Mouse (Mus musculus): ENCODE results near the gene Ccdc70. TPM values are rescaled to one million over a fixed set of nuclear protein-coding genes. Genes with fewer than 3 reads are reported as not detected.
"Not testable (repeated sequence)": the region's sequence is repeated elsewhere in the genome, so short reads cannot be mapped to it uniquely, and the experiment has no call there.

Ccdc70 gene
- polyA plus RNA-seq (2015; fragmentation: Nextera tagmentation; extraction: Ambion mirVana): not detected in 2 replicates

DNA sequence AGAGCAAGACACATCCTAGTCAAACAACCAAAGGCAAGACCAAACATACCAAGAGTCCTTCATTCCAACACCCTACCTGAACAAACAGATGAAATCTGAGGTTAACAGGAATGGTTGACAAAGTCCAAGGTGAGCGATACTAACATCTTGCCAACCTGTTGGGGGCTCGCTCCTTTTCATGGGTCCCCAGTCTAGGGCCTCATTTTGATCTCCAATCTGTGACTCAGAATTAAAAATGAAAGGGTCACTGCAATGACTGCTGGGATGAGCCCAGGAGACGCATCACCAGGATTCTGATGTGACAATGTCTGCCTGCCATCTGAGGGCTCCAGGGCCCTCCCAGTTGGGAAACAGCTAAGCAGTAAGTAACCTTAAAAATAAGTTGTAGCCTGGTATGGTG, at the start of gene Ccdc70:
Gene Ccdc70, plus strand, starts transcription at position 301 of the 400 bp plus-strand sequence.
- no peaks in the 10 kb centered on the region for H3K36me3 ChIP-seq
- no peak within 1 kb of the TSS for H3K9ac ChIP-seq (replicated peaks)
- no peaks in the 10 kb centered on the region for H3K9me3 ChIP-seq (replicated peaks)
- no peak for ATAC-seq (ENCODE audit: low FRiP score)
- H3K27ac ChIP-seq (replicated peaks): no peak within 1 kb of the TSS
- H3K27me3 ChIP-seq (replicated peaks): no peaks in the 10 kb centered on the region
- H3K4me2 ChIP-seq: no peak within 1 kb of the TSS
- 94% methylated on average over 3 of the region's 3 CpGs for WGBS
- H3K4me1 ChIP-seq: no peaks in the 10 kb centered on the region
- no peak within 1 kb of the TSS for H3K4me3 ChIP-seq (replicated peaks)

DNA sequence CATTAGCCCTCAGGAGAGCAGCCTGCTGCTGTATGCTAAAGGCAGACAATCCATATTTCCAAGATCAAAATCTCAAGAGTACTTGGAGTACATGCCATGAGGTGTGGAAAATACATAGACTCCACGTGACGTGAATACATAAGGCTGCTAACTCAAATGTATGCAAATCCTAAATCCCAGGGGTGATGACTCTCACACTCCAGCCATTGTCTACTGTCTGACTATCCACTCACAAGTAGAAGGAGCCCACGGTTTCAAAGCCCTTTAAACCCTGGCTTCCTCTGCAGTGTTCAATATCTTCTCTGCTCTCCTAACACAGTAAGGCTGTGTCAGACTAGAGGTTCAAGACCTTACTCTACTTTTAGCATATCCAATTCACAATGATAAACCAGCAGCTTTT, 38.8 kb upstream of the Ccdc70 start:
- H3K27me3 ChIP-seq (replicated peaks); H3K9me3 ChIP-seq (replicated peaks); H3K27ac ChIP-seq (replicated peaks); H3K36me3 ChIP-seq; H3K4me2 ChIP-seq; ATAC-seq (ENCODE audit: low FRiP score); H3K4me1 ChIP-seq; H3K4me3 ChIP-seq (replicated peaks); H3K9ac ChIP-seq (replicated peaks): not testable (repeated sequence)
- 81% methylated on average over 3 of the region's 3 CpGs for WGBS

DNA sequence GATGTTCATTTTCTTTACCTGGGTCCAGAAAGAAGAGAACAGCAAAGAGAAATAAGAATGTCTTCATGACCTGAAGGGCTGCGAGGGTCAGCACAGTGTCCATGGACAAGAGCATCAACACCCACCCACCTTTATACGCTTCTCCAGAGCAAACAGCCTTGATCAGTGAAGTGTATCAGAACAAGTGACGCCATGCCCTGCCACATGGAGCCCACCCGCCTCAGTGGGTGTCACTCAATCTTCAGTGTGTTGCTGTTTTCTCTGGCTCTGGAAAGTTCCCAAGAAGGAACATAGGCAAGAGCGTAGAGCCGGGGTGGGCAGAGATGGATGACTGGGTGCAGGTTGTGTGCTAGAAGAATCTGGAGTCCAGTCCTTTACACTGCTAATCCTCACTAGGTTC, 37.0 kb upstream of the Ccdc70 start, which contains the start of gene Defb15:
Gene Defb15, minus strand, starts transcription at position 101 of the 400 bp plus-strand sequence.
- ATAC-seq (ENCODE audit: low FRiP score): no peak
- WGBS: 91% methylated on average over 6 of the region's 6 CpGs
- no peak within 1 kb of the TSS for H3K4me3 ChIP-seq (replicated peaks)

GRCm38 (mm10) chr8:21938052-21938451, 31.5 kb upstream of the Ccdc70 start, which contains the start of gene Defb35:
Defb35 (plus strand) TSS chr8:21938352.
- not testable (repeated sequence) for ATAC-seq (ENCODE audit: low FRiP score); H3K4me2 ChIP-seq; H3K27me3 ChIP-seq (replicated peaks); H3K9ac ChIP-seq (replicated peaks); H3K4me3 ChIP-seq (replicated peaks); H3K9me3 ChIP-seq (replicated peaks); H3K4me1 ChIP-seq; H3K27ac ChIP-seq (replicated peaks); H3K36me3 ChIP-seq
- WGBS: 86% methylated on average over 4 of the region's 4 CpGs

More for the DNA sequence above, 37.0 kb upstream of the Ccdc70 start, which contains the start of gene Defb15:
- Histone ChIP-seq H3K27me3 (replicated peaks) (no peaks in the 10 kb centered on the region), H3K9me3 (replicated peaks) (no peaks in the 10 kb centered on the region), H3K27ac (replicated peaks) (no peak within 1 kb of the TSS), H3K9ac (replicated peaks) (no peak within 1 kb of the TSS), H3K4me2 (no peak within 1 kb of the TSS), H3K4me1 (no peaks in the 10 kb centered on the region), H3K36me3 (no peaks in the 10 kb centered on the region)

DNA sequence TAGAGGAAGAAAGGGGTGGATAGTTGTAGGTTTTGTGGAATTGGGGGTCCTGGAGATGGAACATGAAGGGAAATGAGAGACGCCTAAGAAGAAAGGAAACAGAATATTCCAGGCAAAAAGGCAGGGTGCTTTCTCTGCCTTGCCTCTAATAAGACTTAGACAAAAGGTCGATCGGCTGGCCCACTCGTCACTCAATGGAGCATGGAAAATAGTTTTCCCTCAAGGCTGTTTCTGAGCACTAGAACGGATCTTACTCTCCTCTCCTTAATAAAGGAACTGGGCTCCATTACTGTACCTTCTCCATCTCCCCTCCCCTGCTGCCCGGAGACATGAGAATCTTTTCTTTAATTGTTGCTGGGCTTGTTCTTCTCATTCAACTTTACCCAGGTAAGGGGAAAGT, 23.1 kb upstream of the Ccdc70 start, which contains the start of gene Defb13:
Gene Defb13, plus strand, starts transcription at position 301 of the 400 bp plus-strand sequence.
- Histone ChIP-seq H3K27ac (replicated peaks) (no peak within 1 kb of the TSS), H3K9me3 (replicated peaks) (no peaks in the 10 kb centered on the region), H3K4me2 (no peak within 1 kb of the TSS), H3K36me3 (no peaks in the 10 kb centered on the region), H3K9ac (replicated peaks) (no peak within 1 kb of the TSS), H3K27me3 (replicated peaks) (no peaks in the 10 kb centered on the region), H3K4me3 (replicated peaks) (no peak within 1 kb of the TSS), H3K4me1 (no peaks in the 10 kb centered on the region)
- WGBS: 82% methylated on average over 6 of the region's 6 CpGs
- no peak for ATAC-seq (ENCODE audit: low FRiP score)

DNA sequence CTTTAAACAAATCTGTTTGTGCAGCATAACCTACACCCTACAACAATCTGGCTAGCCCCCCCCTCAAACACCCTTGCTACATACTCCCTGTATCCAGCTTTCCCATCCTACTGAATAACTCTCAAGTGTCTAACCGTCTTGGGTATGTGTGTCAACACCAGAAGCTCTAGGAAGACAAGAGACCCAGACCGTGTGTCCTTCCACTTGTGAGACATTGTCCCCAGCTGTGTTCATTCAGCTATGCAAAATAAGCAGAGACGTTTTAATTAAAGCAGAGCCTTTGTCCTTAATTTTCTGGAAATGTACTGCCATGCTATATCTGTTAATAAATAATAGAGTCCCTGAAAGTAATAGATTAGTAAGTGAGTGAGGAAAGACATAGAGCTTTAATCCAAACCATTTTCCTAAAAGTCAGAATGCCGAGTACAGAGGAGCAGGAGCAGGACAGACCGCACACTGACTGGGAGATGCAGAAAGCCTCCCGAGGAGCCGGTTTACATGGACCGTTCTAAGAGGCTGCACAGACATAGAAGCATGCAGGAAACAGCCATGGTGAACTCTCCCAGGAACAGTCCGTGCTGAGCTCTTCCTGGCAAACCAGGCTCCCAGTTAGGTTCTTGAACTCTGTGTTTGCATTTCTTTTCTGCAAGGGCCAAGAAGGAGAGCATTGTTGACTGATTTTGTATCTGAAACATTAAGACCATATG, 22.1 kb upstream of the Ccdc70 start:
- H3K4me3 ChIP-seq (replicated peaks): no peak overlapping the region
- H3K4me2 ChIP-seq: no peak overlapping the region
- H3K4me1 ChIP-seq: no peaks in the 10 kb centered on the region
- no peak overlapping the region for H3K27ac ChIP-seq (replicated peaks)
- no peak overlapping the region for H3K9ac ChIP-seq (replicated peaks)
- WGBS: 66% methylated on average over 9 of the region's 9 CpGs
- H3K9me3 ChIP-seq (replicated peaks): no peaks in the 10 kb centered on the region
- no peaks in the 10 kb centered on the region for H3K36me3 ChIP-seq
- ATAC-seq (ENCODE audit: low FRiP score): no peak
- no peaks in the 10 kb centered on the region for H3K27me3 ChIP-seq (replicated peaks)

- H3K4me2 ChIP-seq: no peak overlapping the region
- no peak overlapping the region for H3K4me3 ChIP-seq (replicated peaks)
- H3K27ac ChIP-seq (replicated peaks): no peak overlapping the region
- no peak; the same call in 1 of the 2 replicates for ATAC-seq (ENCODE audit: low FRiP score)
- no peaks in the 10 kb centered on the region for H3K36me3 ChIP-seq
- no peaks in the 10 kb centered on the region for H3K9me3 ChIP-seq (replicated peaks)
- 7% methylated on average over 9 of the region's 9 CpGs for WGBS
- H3K9ac ChIP-seq (replicated peaks): no peak overlapping the region
- H3K27me3 ChIP-seq (replicated peaks): no peaks in the 10 kb centered on the region
- no peaks in the 10 kb centered on the region for H3K4me1 ChIP-seq
Measured at GRCm38 (mm10) chr8:21955321-21955720, 14.3 kb upstream of the Ccdc70 start.

GRCm38 (mm10) chr8:21956336-21956735, 13.2 kb upstream of the Ccdc70 start:
- H3K4me3 ChIP-seq (replicated peaks): no peak overlapping the region
- H3K4me1 ChIP-seq: no peaks in the 10 kb centered on the region
- H3K9me3 ChIP-seq (replicated peaks): no peaks in the 10 kb centered on the region
- H3K4me2 ChIP-seq: no peak overlapping the region
- WGBS: 91% methylated on average over 3 of the region's 3 CpGs
- no peak overlapping the region for H3K27ac ChIP-seq (replicated peaks)
- no peaks in the 10 kb centered on the region for H3K27me3 ChIP-seq (replicated peaks)
- no peak overlapping the region for H3K9ac ChIP-seq (replicated peaks)
- H3K36me3 ChIP-seq: no peaks in the 10 kb centered on the region
- no peak for ATAC-seq (ENCODE audit: low FRiP score)

- Histone ChIP-seq H3K9me3 (replicated peaks) (no peaks in the 10 kb centered on the region), H3K36me3 (no peaks in the 10 kb centered on the region), H3K4me2 (no peak within 1 kb of the TSS), H3K4me1 (no peaks in the 10 kb centered on the region), H3K9ac (replicated peaks) (no peak within 1 kb of the TSS), H3K4me3 (replicated peaks) (no peak within 1 kb of the TSS), H3K27ac (replicated peaks) (no peak within 1 kb of the TSS), H3K27me3 (replicated peaks) (no peaks in the 10 kb centered on the region)
- ATAC-seq (ENCODE audit: low FRiP score): no peak
- 93% methylated on average over 2 of the region's 2 CpGs for WGBS
Measured at GRCm38 (mm10) chr8:21958414-21958813, 11.2 kb upstream of the Ccdc70 start, which contains the start of gene Fam90a1a. Fam90a1a (plus strand) TSS chr8:21958714.

GRCm38 (mm10) chr8:21966646-21967045, 2.9 kb upstream of the Ccdc70 start:
- Histone ChIP-seq H3K36me3 (no peaks in the 10 kb centered on the region), H3K4me3 (replicated peaks) (no peak overlapping the region), H3K4me1 (no peaks in the 10 kb centered on the region), H3K27me3 (replicated peaks) (no peaks in the 10 kb centered on the region), H3K9me3 (replicated peaks) (no peaks in the 10 kb centered on the region), H3K27ac (replicated peaks) (no peak overlapping the region), H3K9ac (replicated peaks) (no peak overlapping the region), H3K4me2 (no peak overlapping the region)
- 83% methylated on average over 1 of the region's 1 CpGs for WGBS
- ATAC-seq (ENCODE audit: low FRiP score): no peak

GRCm38 (mm10) chr8:21978193-21978592, 8.6 kb downstream of the Ccdc70 start:
- H3K9me3 ChIP-seq (replicated peaks): no peaks in the 10 kb centered on the region
- H3K4me3 ChIP-seq (replicated peaks): no peak overlapping the region
- peak; percentile 37; the same call in 1 of the 2 replicates for ATAC-seq (ENCODE audit: low FRiP score)
- no peaks in the 10 kb centered on the region for H3K36me3 ChIP-seq
- peaks cover 3% of the 10 kb centered on the region; the same call in 1 of the 2 replicates for H3K4me1 ChIP-seq
- WGBS: 57% methylated on average over 4 of the region's 4 CpGs
- no peak overlapping the region for H3K27ac ChIP-seq (replicated peaks)
- no peak overlapping the region for H3K9ac ChIP-seq (replicated peaks)
- H3K4me2 ChIP-seq: no peak overlapping the region
- no peaks in the 10 kb centered on the region for H3K27me3 ChIP-seq (replicated peaks)

DNA sequence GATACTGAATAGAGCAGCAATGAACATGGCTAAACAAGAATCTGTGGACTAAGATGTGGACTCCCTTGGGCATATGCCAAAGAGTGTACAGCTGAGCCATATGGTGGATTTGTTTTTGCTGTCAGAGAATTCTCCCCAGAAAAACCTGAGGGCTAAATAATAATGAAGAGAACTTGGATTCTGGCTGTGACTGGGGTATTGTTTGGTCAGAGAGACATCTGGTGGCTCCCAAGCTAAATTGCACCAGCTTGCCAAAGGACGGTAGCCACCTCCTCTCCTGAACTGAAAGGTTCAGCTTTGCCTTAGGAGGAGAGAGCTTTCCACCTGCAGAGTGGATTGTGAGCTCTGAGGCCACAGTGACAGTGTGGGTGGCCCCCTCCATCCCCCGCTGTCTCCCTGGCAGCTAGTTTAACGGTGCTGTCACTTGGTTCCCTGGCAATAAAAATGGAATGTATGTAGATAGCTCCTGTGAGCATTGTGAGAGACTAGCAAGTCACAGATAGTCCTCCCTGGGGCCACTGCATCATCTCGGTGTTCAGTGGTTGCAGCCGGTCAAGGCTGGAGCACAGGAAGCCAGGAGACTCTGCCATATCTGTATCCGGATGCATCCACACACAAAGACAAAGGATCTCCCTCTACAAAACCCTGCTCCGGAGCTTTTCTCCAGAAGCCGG, 12.2 kb downstream of the Ccdc70 start:
- H3K9me3 ChIP-seq (replicated peaks): no peaks in the 10 kb centered on the region
- H3K9ac ChIP-seq (replicated peaks): no peak overlapping the region
- H3K4me3 ChIP-seq (replicated peaks): no peak overlapping the region
- 53% methylated on average over 8 of the region's 8 CpGs for WGBS
- H3K4me1 ChIP-seq: peaks cover 3% of the 10 kb centered on the region; the same call in 1 of the 2 replicates
- no peak overlapping the region for H3K27ac ChIP-seq (replicated peaks)
- H3K4me2 ChIP-seq: no peak overlapping the region
- H3K27me3 ChIP-seq (replicated peaks): no peaks in the 10 kb centered on the region
- H3K36me3 ChIP-seq: no peaks in the 10 kb centered on the region
- ATAC-seq (ENCODE audit: low FRiP score): peak; percentile 87

Measured in neural tube, embryonic 15.5 days (tissue).